Mouse (Mus musculus): ENCODE data around the gene Ap1m2.
"Not testable (repeated sequence)": the region's sequence is repeated elsewhere in the genome, so short reads cannot be mapped to it uniquely, and the experiment has no call there.

Ap1m2 gene

GRCm38 (mm10) chr9:21260491-21261040, 51.6 kb downstream of the Ap1m2 start:
- no peak for DNase-seq (ENCODE audit: low spot score)

GRCm38 (mm10) chr9:21256349-21256748, 55.8 kb downstream of the Ap1m2 start:
- not testable (repeated sequence) for DNase-seq (ENCODE audit: low spot score)

- no peak for DNase-seq (ENCODE audit: low spot score)
Observed at GRCm38 (mm10) chr9:21254690-21255089, 57.4 kb downstream of the Ap1m2 start.

DNA sequence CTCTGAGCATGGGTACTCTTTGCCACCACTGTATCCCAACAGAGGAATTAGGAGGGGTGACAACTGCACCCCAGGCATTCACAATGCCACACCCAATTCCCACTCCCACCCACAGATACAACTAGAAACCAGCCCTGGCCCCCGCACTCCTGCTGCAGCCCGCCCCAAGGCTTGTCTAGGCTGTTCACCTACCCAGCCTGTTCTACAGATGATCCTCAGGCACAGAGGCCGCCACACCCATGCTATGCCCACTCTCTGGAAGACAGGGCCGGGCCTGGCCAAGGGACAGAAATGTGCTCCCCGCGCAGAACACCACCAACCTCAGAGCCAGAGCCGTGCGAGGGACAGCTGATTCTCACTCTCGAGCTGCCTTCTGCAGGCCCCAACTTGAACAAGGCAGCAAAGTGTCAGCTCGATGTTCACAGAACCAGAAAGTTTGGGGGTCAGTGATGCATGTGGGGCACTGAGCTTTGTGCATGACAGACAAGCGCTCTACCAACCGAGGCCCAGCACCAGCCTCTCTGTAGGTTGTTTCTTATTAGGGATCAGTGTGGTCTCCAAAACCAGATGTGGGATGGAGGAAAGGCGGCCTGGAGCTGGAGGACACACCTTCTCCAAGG, 60.9 kb downstream of the Ap1m2 start:
- DNase-seq (ENCODE audit: low spot score): no peak

GRCm38 (mm10) chr9:21250509-21250908, 61.6 kb downstream of the Ap1m2 start:
- DNase-seq (ENCODE audit: low spot score): no peak

GRCm38 (mm10) chr9:21249629-21250508, 62.3 kb downstream of the Ap1m2 start:
- DNase-seq (ENCODE audit: low spot score): no peak

DNA sequence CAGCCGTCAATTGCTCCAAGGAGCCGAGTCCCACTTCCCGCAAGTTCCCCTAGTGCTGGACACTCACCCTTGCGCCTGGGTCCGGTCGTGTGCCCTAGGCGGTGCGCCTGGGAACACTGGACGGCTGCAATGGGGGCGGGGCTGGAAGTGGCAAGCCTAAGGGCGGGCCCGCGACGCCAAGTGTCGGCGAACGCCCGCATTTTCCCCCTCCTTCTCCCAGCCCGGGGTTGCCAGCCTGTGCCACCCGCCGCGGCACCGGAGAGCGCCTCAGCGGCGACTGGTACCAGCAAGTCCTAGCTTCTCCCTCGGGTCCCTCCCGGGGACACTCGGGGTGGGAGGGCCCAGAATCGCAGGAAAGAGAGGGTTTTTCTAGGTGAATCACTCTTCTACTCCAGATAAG, 63.8 kb downstream of the Ap1m2 start, which contains the start of gene S1pr5:
Gene S1pr5, minus strand, starts transcription at position 118 of the 400 bp plus-strand sequence.
- DNase-seq (ENCODE audit: low spot score): peak; percentile 68

DNA sequence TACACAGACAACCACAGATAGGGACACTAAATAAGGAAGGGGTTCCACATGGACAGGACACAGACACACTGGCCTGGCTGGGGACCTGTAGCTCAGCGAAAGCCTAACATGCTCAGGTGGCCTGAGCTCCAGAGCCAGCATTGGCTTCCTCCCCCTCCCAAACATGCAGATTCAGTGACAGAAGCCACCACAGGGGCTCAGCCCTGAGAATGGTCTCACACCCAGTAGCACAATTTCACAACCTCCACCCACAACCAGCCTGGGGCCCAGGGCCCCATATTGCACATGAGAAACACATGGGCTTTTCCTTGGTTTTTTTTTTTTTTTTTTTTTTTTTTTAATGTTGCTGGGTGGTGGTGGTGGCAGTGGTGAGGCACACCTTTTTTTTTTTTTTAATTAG, 65.8 kb downstream of the Ap1m2 start:
- no peak for DNase-seq (ENCODE audit: low spot score)

DNA sequence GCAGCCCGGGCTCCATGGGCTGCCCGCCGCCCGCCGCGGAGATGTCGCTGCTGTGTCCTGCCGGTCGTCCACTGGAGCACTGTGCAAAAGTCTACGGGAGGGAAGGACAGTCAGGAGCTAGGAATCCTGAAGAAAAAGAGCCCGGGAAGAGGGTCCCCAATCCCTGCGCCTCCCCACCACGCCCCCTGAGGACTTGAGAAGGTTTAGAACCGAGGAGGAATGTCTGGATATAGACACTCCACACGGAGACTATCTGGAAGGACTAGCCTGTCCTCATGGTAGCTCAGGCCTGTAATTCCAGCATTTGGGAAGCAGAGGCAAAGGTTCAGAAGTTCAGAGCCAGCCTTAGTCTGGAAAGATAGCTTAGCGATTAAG, 67.0 kb downstream of the Ap1m2 start:
- DNase-seq (ENCODE audit: low spot score): no peak

GRCm38 (mm10) chr9:21244428-21245112, 67.6 kb downstream of the Ap1m2 start:
- DNase-seq (ENCODE audit: low spot score): peak; percentile 35
